Mouse (Mus musculus): ENCODE results near the gene Gigyf1. TPM values are rescaled to one million over a fixed set of nuclear protein-coding genes. Genes with fewer than 3 reads are reported as not detected.
A peak's percentile ranks its signal among the peaks of the same experiment; 100 is the strongest.

Gigyf1 gene
- polyA plus RNA-seq, 1 experiment from 2014 or later, result 14.7 TPM

- Histone ChIP-seq H3K9me3 (replicated peaks) (no peaks in the 10 kb centered on the region), H3K4me1 (no peaks in the 10 kb centered on the region), H3K36me3 (no peaks in the 10 kb centered on the region), H3K4me3 (replicated peaks) (no peak overlapping the region), H3K27me3 (no peaks in the 10 kb centered on the region), H3K27ac (no peak overlapping the region), H3K4me2 (no peak overlapping the region), H3K9ac (no peak overlapping the region)
- ATAC-seq (replicated peaks; ENCODE audit: low FRiP score), result no peak
- 63% methylated on average over 6 of the region's 6 CpGs for WGBS
Measured at GRCm38 (mm10) chr5:137544926-137545325, 26.6 kb downstream of the Gigyf1 start.

GRCm38 (mm10) chr5:137545596-137545995 lies 27.2 kb downstream of the Gigyf1 start:
- H3K4me2 ChIP-seq, result no peak overlapping the region
- H3K36me3 ChIP-seq, result no peaks in the 10 kb centered on the region
- H3K27me3 ChIP-seq, result no peaks in the 10 kb centered on the region
- no peak for ATAC-seq (replicated peaks; ENCODE audit: low FRiP score)
- H3K4me3 ChIP-seq (replicated peaks), result no peak overlapping the region
- 75% methylated on average over 4 of the region's 4 CpGs for WGBS
- no peaks in the 10 kb centered on the region for H3K9me3 ChIP-seq (replicated peaks)
- H3K27ac ChIP-seq, result no peak overlapping the region
- H3K4me1 ChIP-seq, result no peaks in the 10 kb centered on the region
- no peak overlapping the region for H3K9ac ChIP-seq

DNA sequence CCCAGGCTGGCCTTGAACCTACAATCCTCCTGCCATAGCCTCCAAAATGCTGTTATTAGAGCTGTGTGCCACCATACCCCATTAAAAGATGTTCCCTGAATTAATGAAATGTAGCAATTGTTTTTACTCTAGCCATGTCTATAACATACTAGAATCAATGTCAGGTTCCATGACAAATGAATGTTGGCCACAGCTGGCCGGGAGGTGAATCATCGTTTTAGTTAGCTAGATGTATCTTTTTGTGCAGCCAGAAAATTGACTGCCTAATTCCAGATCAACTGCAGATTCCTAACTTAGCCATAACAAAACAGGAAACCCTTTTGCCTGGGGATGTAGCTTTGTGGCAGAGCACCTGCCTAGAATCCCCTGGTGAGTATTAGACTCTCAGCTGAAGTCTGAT lies 31.5 kb downstream of the Gigyf1 start:
- no peak for ATAC-seq (replicated peaks; ENCODE audit: low FRiP score)

DNA sequence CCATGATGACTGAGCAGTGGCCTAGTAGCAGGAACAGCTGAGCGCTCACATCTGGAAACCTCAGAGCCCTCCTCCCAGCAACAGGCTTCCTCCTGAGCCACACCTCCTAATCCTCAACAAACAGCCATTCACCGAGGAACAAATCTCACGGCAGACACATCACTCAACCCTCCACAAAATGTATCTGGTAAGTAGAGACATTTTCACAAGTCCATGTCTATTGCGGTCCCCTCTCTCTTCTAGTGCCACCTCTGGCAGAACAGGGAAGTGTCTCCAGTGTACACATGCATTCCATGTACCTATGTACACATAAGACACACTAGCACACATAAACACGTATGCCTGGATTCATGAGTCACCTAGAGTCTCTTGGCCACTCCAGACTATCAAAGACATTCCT lies 32.8 kb downstream of the Gigyf1 start:
- H3K27ac ChIP-seq, result no peak overlapping the region
- H3K4me2 ChIP-seq, result no peak overlapping the region
- H3K4me3 ChIP-seq (replicated peaks), result no peak overlapping the region
- H3K27me3 ChIP-seq, result peaks cover 24% of the 10 kb centered on the region
- 73% methylated on average over 5 of the region's 5 CpGs for WGBS
- ATAC-seq (replicated peaks; ENCODE audit: low FRiP score), result no peak
- H3K9ac ChIP-seq, result no peak overlapping the region
- H3K36me3 ChIP-seq, result no peaks in the 10 kb centered on the region
- H3K4me1 ChIP-seq, result peaks cover 7% of the 10 kb centered on the region
- H3K9me3 ChIP-seq (replicated peaks), result no peaks in the 10 kb centered on the region

More for the DNA sequence above, 31.5 kb downstream of the Gigyf1 start:
- Histone ChIP-seq H3K4me3 (replicated peaks) (no peak overlapping the region), H3K27ac (no peak overlapping the region), H3K4me2 (no peak overlapping the region), H3K27me3 (peaks cover 19% of the 10 kb centered on the region), H3K9me3 (replicated peaks) (no peaks in the 10 kb centered on the region), H3K9ac (no peak overlapping the region), H3K4me1 (peaks cover 7% of the 10 kb centered on the region), H3K36me3 (no peaks in the 10 kb centered on the region)
- 76% methylated on average over 2 of the region's 2 CpGs for WGBS

GRCm38 (mm10) chr5:137553000-137553399 lies 34.7 kb downstream of the Gigyf1 start:
- no peak for ATAC-seq (replicated peaks; ENCODE audit: low FRiP score)
- H3K9me3 ChIP-seq (replicated peaks), result no peaks in the 10 kb centered on the region
- no peak overlapping the region for H3K27ac ChIP-seq
- 31% methylated on average over 6 of the region's 6 CpGs for WGBS
- H3K36me3 ChIP-seq, result no peaks in the 10 kb centered on the region
- H3K4me3 ChIP-seq (replicated peaks), result peak overlapping the region; percentile 23
- H3K4me1 ChIP-seq, result peaks cover 7% of the 10 kb centered on the region
- H3K9ac ChIP-seq, result no peak overlapping the region
- peaks cover 24% of the 10 kb centered on the region for H3K27me3 ChIP-seq
- H3K4me2 ChIP-seq, result peak overlapping the region; percentile 52

- Histone ChIP-seq H3K9me3 (replicated peaks) (no peaks in the 10 kb centered on the region), H3K4me2 (peak within 1 kb of the TSS; percentile 52), H3K36me3 (no peaks in the 10 kb centered on the region), H3K4me1 (peaks cover 7% of the 10 kb centered on the region), H3K9ac (no peak within 1 kb of the TSS), H3K27ac (no peak within 1 kb of the TSS), H3K27me3 (peaks cover 24% of the 10 kb centered on the region), H3K4me3 (replicated peaks) (peak within 1 kb of the TSS; percentile 23)
- peak; percentile 83 for ATAC-seq (replicated peaks; ENCODE audit: low FRiP score)
- WGBS, result under 1% methylated on average over 37 of the region's 37 CpGs
Measured at GRCm38 (mm10) chr5:137553411-137553837, 35.1 kb downstream of the Gigyf1 start, which contains the start of gene Actl6b. Gene Actl6b (plus strand): TSS chr5:137553517.

DNA sequence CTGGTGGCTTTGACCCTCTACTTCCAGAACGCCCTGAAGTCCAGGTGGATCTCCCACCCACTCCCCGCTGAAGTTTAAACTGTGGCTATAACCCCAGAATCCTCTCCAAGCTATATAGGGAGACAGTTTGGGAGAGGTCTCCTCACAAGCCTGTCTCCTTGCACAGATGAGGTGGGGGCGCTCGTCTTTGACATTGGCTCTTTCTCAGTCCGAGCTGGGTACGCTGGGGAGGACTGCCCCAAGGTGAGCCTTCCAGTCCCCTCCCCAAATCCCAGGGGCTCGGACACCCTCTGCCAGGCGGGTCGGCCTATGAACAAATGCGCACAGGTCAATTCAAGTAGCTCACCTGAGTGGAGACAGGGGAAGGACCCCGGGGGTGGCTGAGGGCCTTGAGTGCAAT lies 35.5 kb downstream of the Gigyf1 start:
- H3K4me1 ChIP-seq, result peaks cover 7% of the 10 kb centered on the region
- H3K36me3 ChIP-seq, result no peaks in the 10 kb centered on the region
- no peak overlapping the region for H3K27ac ChIP-seq
- peak overlapping the region; percentile 52; the same call in 1 of the 2 replicates for H3K4me2 ChIP-seq
- no peak for ATAC-seq (replicated peaks; ENCODE audit: low FRiP score)
- no peaks in the 10 kb centered on the region for H3K9me3 ChIP-seq (replicated peaks)
- WGBS, result 41% methylated on average over 11 of the region's 11 CpGs
- H3K9ac ChIP-seq, result no peak overlapping the region
- H3K27me3 ChIP-seq, result peaks cover 24% of the 10 kb centered on the region
- H3K4me3 ChIP-seq (replicated peaks), result peak overlapping the region; percentile 23; the same call in 1 of the 2 replicates

DNA sequence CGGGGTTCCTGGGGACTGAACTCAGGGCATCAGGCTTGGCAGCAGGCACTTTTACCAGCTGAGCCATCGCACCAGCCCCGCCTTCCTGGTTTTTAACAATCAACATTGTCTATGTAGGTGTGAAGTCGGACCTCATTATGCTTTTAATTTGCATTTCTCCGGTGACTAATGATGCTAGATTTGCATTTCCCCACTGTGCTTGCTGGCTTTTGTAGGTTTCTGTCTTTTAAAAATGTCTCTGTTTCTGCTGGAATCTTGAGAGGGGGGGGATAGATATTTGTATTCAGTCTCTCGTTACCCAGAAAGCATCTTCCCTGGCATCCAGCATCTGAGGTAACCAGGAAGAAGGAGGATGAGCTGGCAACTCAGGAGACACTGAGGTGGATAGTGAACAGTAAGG lies 43.2 kb downstream of the Gigyf1 start:
- Histone ChIP-seq H3K4me2 (no peak overlapping the region), H3K4me1 (no peaks in the 10 kb centered on the region), H3K36me3 (no peaks in the 10 kb centered on the region), H3K9ac (no peak overlapping the region), H3K9me3 (replicated peaks) (no peaks in the 10 kb centered on the region), H3K27ac (no peak overlapping the region), H3K27me3 (no peaks in the 10 kb centered on the region), H3K4me3 (replicated peaks) (no peak overlapping the region)
- no peak for ATAC-seq (replicated peaks; ENCODE audit: low FRiP score)
- 69% methylated on average over 6 of the region's 6 CpGs for WGBS

DNA sequence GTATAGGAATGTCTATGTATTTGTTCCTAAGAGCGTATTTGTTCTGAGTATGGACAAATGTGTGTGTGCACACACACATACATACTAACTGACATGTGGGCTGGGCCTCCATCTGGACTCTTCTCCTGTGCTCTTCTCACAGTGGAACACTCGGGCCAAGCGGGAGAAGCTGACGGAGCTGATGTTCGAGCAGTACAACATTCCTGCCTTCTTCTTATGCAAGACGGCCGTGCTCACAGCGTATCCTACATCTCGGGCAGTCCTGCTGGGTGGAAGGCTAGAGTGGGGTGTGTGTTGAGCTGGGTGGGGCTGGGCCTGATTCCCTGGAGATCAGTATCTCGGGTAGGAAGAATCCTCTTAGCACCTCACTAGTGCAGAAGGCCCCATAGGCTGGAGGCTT lies 44.6 kb downstream of the Gigyf1 start:
- no peak for ATAC-seq (replicated peaks; ENCODE audit: low FRiP score)
- H3K27me3 ChIP-seq, result no peaks in the 10 kb centered on the region
- no peaks in the 10 kb centered on the region for H3K4me1 ChIP-seq
- H3K36me3 ChIP-seq, result no peaks in the 10 kb centered on the region
- WGBS, result 76% methylated on average over 10 of the region's 10 CpGs
- no peaks in the 10 kb centered on the region for H3K9me3 ChIP-seq (replicated peaks)
- no peak overlapping the region for H3K9ac ChIP-seq
- no peak overlapping the region for H3K4me2 ChIP-seq
- no peak overlapping the region for H3K27ac ChIP-seq
- H3K4me3 ChIP-seq (replicated peaks), result no peak overlapping the region

GRCm38 (mm10) chr5:137565744-137566143 lies 47.4 kb downstream of the Gigyf1 start:
- Histone ChIP-seq H3K36me3 (no peaks in the 10 kb centered on the region), H3K27me3 (no peaks in the 10 kb centered on the region), H3K27ac (no peak overlapping the region), H3K4me1 (no peaks in the 10 kb centered on the region; the same call in 1 of the 2 replicates), H3K9ac (no peak overlapping the region), H3K4me2 (no peak overlapping the region), H3K4me3 (replicated peaks) (no peak overlapping the region), H3K9me3 (replicated peaks) (no peaks in the 10 kb centered on the region)
- no peak for ATAC-seq (replicated peaks; ENCODE audit: low FRiP score)
- 74% methylated on average over 6 of the region's 6 CpGs for WGBS

- Histone ChIP-seq H3K4me2 (no peak overlapping the region), H3K36me3 (no peaks in the 10 kb centered on the region), H3K4me1 (no peaks in the 10 kb centered on the region; the same call in 1 of the 2 replicates), H3K4me3 (replicated peaks) (no peak overlapping the region), H3K9ac (no peak overlapping the region), H3K27me3 (no peaks in the 10 kb centered on the region), H3K9me3 (replicated peaks) (no peaks in the 10 kb centered on the region), H3K27ac (no peak overlapping the region)
- WGBS, result 95% methylated on average over 5 of the region's 5 CpGs
- ATAC-seq (replicated peaks; ENCODE audit: low FRiP score), result no peak
Measured at GRCm38 (mm10) chr5:137566416-137566815, 48.1 kb downstream of the Gigyf1 start.

DNA sequence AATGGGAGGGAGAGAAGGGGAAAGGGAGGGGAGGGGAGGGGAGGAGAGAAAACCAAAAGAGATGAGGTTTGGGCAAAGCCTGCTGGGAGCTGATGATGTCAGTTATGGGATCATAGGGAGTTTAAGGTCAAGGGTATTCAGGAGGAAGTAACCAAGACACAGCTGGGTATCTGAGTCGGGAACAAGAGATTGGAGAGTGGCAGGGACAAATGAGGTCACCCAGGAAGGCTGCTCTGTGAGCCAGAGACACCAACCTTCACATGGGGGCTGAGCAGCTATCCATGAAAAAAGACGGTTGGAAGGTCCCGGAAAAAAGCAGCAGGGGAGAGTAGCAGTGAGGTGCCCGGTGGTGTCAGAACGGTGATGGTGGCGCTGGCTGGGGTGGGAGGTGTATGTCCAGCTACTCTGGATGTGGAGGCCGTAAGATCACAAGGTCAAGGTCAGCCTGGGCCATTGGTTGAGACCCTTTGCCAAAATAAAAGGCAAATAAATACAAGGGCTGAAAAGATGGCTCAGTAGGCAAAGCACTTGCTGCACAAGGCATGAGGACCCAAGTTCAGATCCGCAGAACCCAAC lies 50.0 kb downstream of the Gigyf1 start:
- ATAC-seq (replicated peaks; ENCODE audit: low FRiP score), result no peak
- WGBS, result 76% methylated on average over 8 of the region's 8 CpGs

GRCm38 (mm10) chr5:137569031-137569430 lies 50.7 kb downstream of the Gigyf1 start:
- Histone ChIP-seq H3K27me3 (peaks cover 2% of the 10 kb centered on the region; the same call in 1 of the 2 replicates), H3K27ac (no peak overlapping the region), H3K9ac (no peak overlapping the region), H3K4me2 (no peak overlapping the region), H3K4me1 (peaks cover under 1% of the 10 kb centered on the region), H3K9me3 (replicated peaks) (no peaks in the 10 kb centered on the region), H3K36me3 (no peaks in the 10 kb centered on the region), H3K4me3 (replicated peaks) (no peak overlapping the region)
- WGBS, result 77% methylated on average over 12 of the region's 12 CpGs
- no peak for ATAC-seq (replicated peaks; ENCODE audit: low FRiP score)

More for the DNA sequence above, 50.0 kb downstream of the Gigyf1 start:
- Histone ChIP-seq H3K4me1 (no peaks in the 10 kb centered on the region; the same call in 1 of the 2 replicates), H3K27ac (no peak overlapping the region), H3K36me3 (no peaks in the 10 kb centered on the region), H3K9ac (no peak overlapping the region), H3K27me3 (no peaks in the 10 kb centered on the region), H3K4me3 (replicated peaks) (no peak overlapping the region), H3K9me3 (replicated peaks) (no peaks in the 10 kb centered on the region), H3K4me2 (no peak overlapping the region)

Data from kidney, embryonic 15.5 days (tissue).